Mouse (Mus musculus) fibroblast of lung, adult 2 months (primary cell): ENCODE results near the gene Kdm7a.

Experiments used
- DNase-seq: peaks from one replicate; pipeline ENCODE4 v3.0.0-alpha.2; 2011; ENCODE audit warnings: low read depth

Gene Kdm7a

GRCm38 (mm10) chr6:39205650-39206580 is 674 bp downstream of the Kdm7a start:
- DNase-seq = no peak

- peak; percentile 76 for DNase-seq
Observed at GRCm38 (mm10) chr6:39205064-39205649, 1.4 kb downstream of the Kdm7a start.

- DNase-seq = no peak
Observed at GRCm38 (mm10) chr6:39204444-39204843, 2.1 kb downstream of the Kdm7a start.

GRCm38 (mm10) chr6:39203236-39203635 is 3.4 kb downstream of the Kdm7a start:
- DNase-seq = no peak

- DNase-seq = no peak
Observed at GRCm38 (mm10) chr6:39193006-39193405, 13.6 kb downstream of the Kdm7a start.

- DNase-seq = no peak
Observed at GRCm38 (mm10) chr6:39191518-39191917, 15.1 kb downstream of the Kdm7a start.

GRCm38 (mm10) chr6:39187227-39187626 is 19.4 kb downstream of the Kdm7a start:
- DNase-seq = no peak

GRCm38 (mm10) chr6:39169089-39169488 is 37.5 kb downstream of the Kdm7a start:
- DNase-seq = no peak

- no peak for DNase-seq
Observed at GRCm38 (mm10) chr6:39164891-39165290, 41.7 kb downstream of the Kdm7a start.

- DNase-seq = no peak
Observed at GRCm38 (mm10) chr6:39161975-39162374, 44.6 kb downstream of the Kdm7a start.

- DNase-seq = no peak
Observed at GRCm38 (mm10) chr6:39146041-39146440, 60.5 kb downstream of the Kdm7a start.

- DNase-seq = no peak
Observed at GRCm38 (mm10) chr6:39132556-39132955, 74.0 kb downstream of the Kdm7a start.

- DNase-seq = no peak
Observed at GRCm38 (mm10) chr6:39131480-39131879, 75.1 kb downstream of the Kdm7a start.

GRCm38 (mm10) chr6:39124719-39125118 is 81.9 kb downstream of the Kdm7a start:
- no peak for DNase-seq

GRCm38 (mm10) chr6:39120685-39121084 is 85.9 kb downstream of the Kdm7a start:
- no peak for DNase-seq

GRCm38 (mm10) chr6:39118456-39118881 is 88.1 kb downstream of the Kdm7a start:
- DNase-seq = peak; percentile 8

GRCm38 (mm10) chr6:39117584-39118455 is 88.8 kb downstream of the Kdm7a start, which contains the start of gene Parp12:
TSS of gene Parp12 (minus strand) at chr6:39118349.
- DNase-seq = peak; percentile 8

- DNase-seq = no peak
Observed at GRCm38 (mm10) chr6:39115438-39115837, 91.2 kb downstream of the Kdm7a start.

GRCm38 (mm10) chr6:39113141-39113540 is 93.4 kb downstream of the Kdm7a start:
- DNase-seq = no peak

- DNase-seq = no peak
Observed at GRCm38 (mm10) chr6:39112701-39113100, 93.9 kb downstream of the Kdm7a start.

- DNase-seq = no peak
Observed at GRCm38 (mm10) chr6:39106812-39107211, 99.8 kb downstream of the Kdm7a start.

- DNase-seq = no peak
Observed at GRCm38 (mm10) chr6:39104631-39105030, 102.0 kb downstream of the Kdm7a start.
